Mouse (Mus musculus) limb, embryonic 14.5 days (tissue): ENCODE measurements around the gene Arih2. TPM values are rescaled to one million over a fixed set of nuclear protein-coding genes. Genes with fewer than 3 reads are reported as not detected.
A peak's percentile ranks its signal among the peaks of the same experiment; 100 is the strongest.
"Not testable (repeated sequence)": the region's sequence is repeated elsewhere in the genome, so short reads cannot be mapped to it uniquely, and the experiment has no call there.

Experiments
- ATAC-seq: fragments of 200-750 bp; cut with Nextera tagmentation; 2 replicates; pipeline ENCODE4 v1.8.0; 2017; ENCODE audit warnings: low read depth, moderate number of reproducible peaks, moderate TSS enrichment; ENCODE audit not compliant: low FRiP score
- DNase-seq: peaks from one replicate; pipeline ENCODE4 v3.0.0-alpha.2; 2015; ENCODE audit warnings: low spot score
- H3K27ac ChIP-seq: fragments of 300-500 bp; sonication (generic); replicated peaks from 2 replicates; pipeline ENCODE4 v1.5.1; 2014; ENCODE audit warnings: low read depth, mild to moderate bottlenecking, low read length, moderate library complexity, mixed read lengths
- H3K27me3 ChIP-seq: fragments of 300-500 bp; sonication (generic); 2 replicates; pipeline ENCODE4 v1.6.1; 2014; ENCODE audit warnings: low read length, mixed read lengths; ENCODE audit not compliant: control insufficient read depth, insufficient read depth
- H3K36me3 ChIP-seq: fragments of 300-500 bp; sonication (generic); 2 replicates; pipeline ENCODE4 v1.6.1; 2014; ENCODE audit warnings: mild to moderate bottlenecking, low read length, moderate library complexity, mixed read lengths; ENCODE audit not compliant: control insufficient read depth, insufficient read depth
- H3K4me1 ChIP-seq: fragments of 300-500 bp; sonication (generic); 2 replicates; pipeline ENCODE4 v1.6.1; 2014; ENCODE audit warnings: antibody characterized with exemption, low read length, mixed read lengths; ENCODE audit not compliant: control insufficient read depth, insufficient read depth
- H3K4me2 ChIP-seq: fragments of 300-500 bp; sonication (generic); replicated peaks from 2 replicates; pipeline ENCODE4 v1.6.1; 2014; ENCODE audit warnings: low read depth, mild to moderate bottlenecking, low read length, moderate library complexity; ENCODE audit not compliant: severe bottlenecking
- H3K4me3 ChIP-seq: fragments of 300-500 bp; sonication (generic); replicated peaks from 2 replicates; pipeline ENCODE4 v1.5.1; 2014; ENCODE audit warnings: low read length
- H3K9ac ChIP-seq: fragments of 300-500 bp; sonication (generic); 2 replicates; pipeline ENCODE4 v1.6.1; 2014; ENCODE audit warnings: mild to moderate bottlenecking, low read depth, low read length, moderate library complexity; ENCODE audit not compliant: severe bottlenecking
- H3K9me3 ChIP-seq: fragments of 300-500 bp; sonication (generic); 2 replicates; pipeline ENCODE4 v1.6.1; 2016; ENCODE audit warnings: low read length; ENCODE audit not compliant: control insufficient read depth
- POLR2A ChIP-seq: fragments of 200-500 bp; IDR thresholded peaks from 2 replicates; pipeline ENCODE4 v1.8.0; 2012; ENCODE audit warnings: inconsistent platforms, mild to moderate bottlenecking, moderate library complexity, borderline replicate concordance; ENCODE audit not compliant: insufficient read depth, insufficient read length; ENCODE audit errors: extremely low read depth
- WGBS: fragments of 180-500 bp; shearing (Covaris S2); extraction: QIAGEN DNeasy Blood & Tissue Kit; methylation state at CpG from one replicate; pipeline ENCODE4 v1.1.7; 2014; 5-methylcytosine and 5-hydroxymethylcytosine counted together
- polyA plus RNA-seq, 2 experiments: library from polyadenylated mRNA; depleted of rRNA in 1 of 2; stranded (reverse) in 1 of 2; unstranded in 1 of 2; fragments of >200 nt; fragmentation: Nextera tagmentation in 1 of 2; extraction: Ambion mirVana in 1 of 2; gene quantifications; 2 replicates each; pipeline versions ENCODE4 v1.2.1 to v1.2.3; 2012 to 2014

Gene Arih2
- polyA plus RNA-seq, 2 experiments = 35.7 to 46.2 TPM

GRCm38 (mm10) chr9:108661677-108662612 lies 12.8 kb upstream of the Arih2 start, which contains the start of gene Slc25a20:
TSS of gene Slc25a20 (plus strand) at chr9:108662088.
- peak within 1 kb of the TSS; percentile 61 for H3K4me3 ChIP-seq
- peaks cover 8% of the 10 kb centered on the region; the same call in 1 of the 2 replicates for H3K4me1 ChIP-seq
- no peak within 1 kb of the TSS for H3K27ac ChIP-seq
- no peaks in the 10 kb centered on the region for H3K27me3 ChIP-seq
- DNase-seq (peak; percentile 79), ATAC-seq (peak; percentile 89)
- TF ChIP-seq POLR2A = no peak
- WGBS = 3% methylated on average over 33 of the region's 37 CpGs
- no peaks in the 10 kb centered on the region for H3K9me3 ChIP-seq
- H3K9ac ChIP-seq = peak within 1 kb of the TSS; percentile 59
- H3K36me3 ChIP-seq = no peaks in the 10 kb centered on the region
- peak within 1 kb of the TSS; percentile 71 for H3K4me2 ChIP-seq

DNA sequence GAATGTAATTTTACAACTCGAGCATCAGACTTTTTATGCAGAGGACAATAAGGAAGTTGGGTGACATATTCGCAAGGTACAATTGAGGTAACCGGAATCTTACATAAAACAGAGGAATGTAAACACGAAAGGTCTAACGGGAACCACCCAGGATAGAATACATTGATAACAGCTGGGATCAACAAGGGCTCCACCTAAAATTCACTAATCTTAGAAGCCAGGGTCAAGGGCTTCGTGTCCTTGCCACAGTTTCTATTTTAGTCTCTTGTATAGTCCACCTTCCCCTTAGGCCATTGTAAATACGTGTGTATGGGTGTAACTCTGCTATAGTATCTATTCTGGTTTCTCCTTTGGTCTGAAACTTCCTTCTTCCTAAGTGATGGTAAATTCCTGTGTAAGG lies 6.7 kb upstream of the Arih2 start:
- not testable (repeated sequence) for H3K4me3 ChIP-seq, H3K9ac ChIP-seq, DNase-seq, H3K9me3 ChIP-seq, H3K27ac ChIP-seq, H3K4me2 ChIP-seq, ATAC-seq, H3K4me1 ChIP-seq, H3K36me3 ChIP-seq, H3K27me3 ChIP-seq
- WGBS = 73% methylated on average over 7 of the region's 7 CpGs

- WGBS = 74% methylated on average over 10 of the region's 10 CpGs
- H3K9ac ChIP-seq = no peak overlapping the region
- H3K36me3 ChIP-seq = no peaks in the 10 kb centered on the region
- H3K27me3 ChIP-seq = no peaks in the 10 kb centered on the region
- H3K4me1 ChIP-seq = peaks cover 4% of the 10 kb centered on the region
- H3K9me3 ChIP-seq = no peaks in the 10 kb centered on the region
- H3K4me3 ChIP-seq = no peak overlapping the region
- DNase-seq (no peak), ATAC-seq (no peak)
- TF ChIP-seq POLR2A = no peak
- H3K27ac ChIP-seq = no peak overlapping the region
- H3K4me2 ChIP-seq = no peak overlapping the region
Measured at GRCm38 (mm10) chr9:108654566-108655464, 5.6 kb upstream of the Arih2 start.

DNA sequence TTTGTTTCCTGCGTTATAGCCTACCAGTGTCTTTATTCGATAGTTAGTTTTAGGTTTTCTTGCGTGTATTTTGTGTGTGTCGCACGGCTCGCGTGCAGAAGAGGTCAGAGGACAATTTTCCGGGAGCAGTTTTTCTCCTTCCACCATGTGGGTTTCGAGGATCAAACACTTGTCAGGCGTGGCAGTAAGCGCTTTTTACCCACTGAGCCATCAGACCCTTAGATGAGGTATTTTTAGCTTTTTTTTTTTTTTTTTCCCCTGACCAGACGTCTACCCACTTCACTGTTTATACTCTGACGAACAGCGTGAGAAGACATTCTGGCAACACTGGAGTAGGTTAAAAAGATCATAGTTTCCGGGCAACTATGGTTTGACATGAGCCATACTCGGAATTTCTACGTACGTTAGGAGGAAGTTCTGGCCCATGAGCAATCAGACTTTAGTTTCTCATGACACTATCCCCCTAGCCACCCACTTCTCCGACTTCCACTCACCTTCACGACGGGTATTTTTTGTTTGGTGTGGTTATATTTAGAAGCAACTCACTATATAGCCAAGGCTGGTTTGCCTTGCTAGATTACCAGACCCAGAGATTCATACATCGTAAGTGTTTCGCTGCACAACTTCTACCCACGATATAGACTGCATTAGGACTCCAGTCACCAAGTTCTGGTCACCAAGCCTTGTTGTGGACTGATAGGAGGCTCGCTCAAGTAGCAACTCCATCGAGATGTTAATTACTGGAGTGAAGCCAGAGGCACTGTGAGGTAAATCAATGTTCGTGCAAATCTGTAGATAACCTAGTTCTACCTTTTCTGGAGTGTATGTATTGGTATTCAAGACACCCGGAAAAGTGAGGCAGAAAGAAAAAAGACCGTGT lies 615 bp upstream of the Arih2 start:
- H3K9ac ChIP-seq = peak overlapping the region; percentile 87
- TF ChIP-seq POLR2A = no peak
- peaks cover 4% of the 10 kb centered on the region for H3K36me3 ChIP-seq
- no peaks in the 10 kb centered on the region for H3K9me3 ChIP-seq
- H3K4me3 ChIP-seq = peak overlapping the region; percentile 99
- H3K4me2 ChIP-seq = peak overlapping the region; percentile 67
- peak overlapping the region; percentile 82 for H3K27ac ChIP-seq
- peak; percentile 31; the same call in 1 of the 2 replicates for ATAC-seq
- 31% methylated on average over 29 of the region's 29 CpGs for WGBS
- DNase-seq = no peak
- peaks cover 10% of the 10 kb centered on the region for H3K4me1 ChIP-seq
- H3K27me3 ChIP-seq = no peaks in the 10 kb centered on the region
